Mouse (Mus musculus): ENCODE measurements around the gene Thop1.

DNA sequence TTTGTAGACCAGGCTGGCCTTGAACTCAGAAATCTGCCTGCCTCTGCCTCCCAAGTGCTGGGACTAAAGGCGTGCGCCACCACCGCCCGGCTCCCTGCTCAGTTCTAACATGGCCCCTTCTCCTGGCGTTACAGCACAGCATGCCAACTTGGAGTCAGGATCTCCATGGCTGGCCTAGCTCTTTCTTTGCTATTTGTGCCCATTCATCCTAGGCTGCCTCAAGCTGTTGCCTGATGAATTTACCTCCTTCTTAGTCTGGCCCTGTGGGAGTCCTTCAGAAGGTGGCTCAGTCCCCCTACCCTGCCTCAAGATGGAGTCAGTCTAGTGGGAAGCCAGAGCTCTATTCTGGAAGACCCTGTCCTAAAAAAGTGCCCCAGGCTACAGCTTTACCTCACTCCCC, 43.0 kb upstream of the Thop1 start:
- TF ChIP-seq POLR2A (IDR thresholded peaks at IDR 0.05; ENCODE audit: insufficient read length, low read depth) (no peak), POLR2AphosphoS2 (IDR thresholded peaks at IDR 0.05; ENCODE audit: insufficient read length, low read depth) (no peak), TCF12 (IDR thresholded peaks at IDR 0.05; ENCODE audit: insufficient read depth, poor library complexity, severe bottlenecking) (no peak)

Data from myocyte (in vitro differentiated cells).